Mouse (Mus musculus) midbrain, embryonic 12.5 days (tissue): ENCODE measurements around the gene Hapln1. TPM values are rescaled to one million over a fixed set of nuclear protein-coding genes. Genes with fewer than 3 reads are reported as not detected.

Experiments used
- ATAC-seq: fragments of 200-750 bp; cut with Nextera tagmentation; 2 replicates; pipeline ENCODE4 v1.8.0; 2017; ENCODE audit warnings: low read depth, moderate TSS enrichment, moderate library complexity; ENCODE audit not compliant: low FRiP score
- H3K27ac ChIP-seq: fragments of 300-500 bp; sonication (generic); replicated peaks from 2 replicates; pipeline ENCODE4 v1.5.1; 2016; ENCODE audit warnings: mild to moderate bottlenecking
- H3K27me3 ChIP-seq: fragments of 300-500 bp; sonication (generic); 2 replicates; pipeline ENCODE4 v1.6.1; 2016; ENCODE audit warnings: mild to moderate bottlenecking
- H3K36me3 ChIP-seq: fragments of 300-500 bp; sonication (generic); 2 replicates; pipeline ENCODE4 v1.6.1; 2016
- H3K4me1 ChIP-seq: fragments of 300-500 bp; sonication (generic); 2 replicates; pipeline ENCODE4 v1.6.1; 2016
- H3K4me2 ChIP-seq: fragments of 300-500 bp; sonication (generic); replicated peaks from 2 replicates; pipeline ENCODE4 v1.6.1; 2016; ENCODE audit warnings: mild to moderate bottlenecking, moderate library complexity
- H3K4me3 ChIP-seq: fragments of 300-500 bp; sonication (generic); 2 replicates; pipeline ENCODE4 v1.5.1; 2016; ENCODE audit warnings: mild to moderate bottlenecking
- H3K9ac ChIP-seq: fragments of 300-500 bp; sonication (generic); replicated peaks from 2 replicates; pipeline ENCODE4 v1.6.1; 2016; ENCODE audit warnings: mild to moderate bottlenecking, moderate library complexity
- H3K9me3 ChIP-seq: fragments of 300-500 bp; sonication (generic); 2 replicates; pipeline ENCODE4 v1.6.1; 2016; ENCODE audit warnings: mild to moderate bottlenecking
- WGBS: fragments of 180-500 bp; shearing (Covaris S2); methylation state at CpG from one replicate; pipeline ENCODE4 v1.1.7; 2016; 5-methylcytosine and 5-hydroxymethylcytosine counted together
- polyA plus RNA-seq: library from polyadenylated mRNA; unstranded; fragments of >200 nt; fragmentation: Nextera tagmentation; extraction: Ambion mirVana; gene quantifications from 2 replicates; pipeline ENCODE4 v1.2.1, GENCODE M21; 2016

Hapln1 gene
- polyA plus RNA-seq, 1 experiment from 2014 or later, result 10.8 TPM

DNA sequence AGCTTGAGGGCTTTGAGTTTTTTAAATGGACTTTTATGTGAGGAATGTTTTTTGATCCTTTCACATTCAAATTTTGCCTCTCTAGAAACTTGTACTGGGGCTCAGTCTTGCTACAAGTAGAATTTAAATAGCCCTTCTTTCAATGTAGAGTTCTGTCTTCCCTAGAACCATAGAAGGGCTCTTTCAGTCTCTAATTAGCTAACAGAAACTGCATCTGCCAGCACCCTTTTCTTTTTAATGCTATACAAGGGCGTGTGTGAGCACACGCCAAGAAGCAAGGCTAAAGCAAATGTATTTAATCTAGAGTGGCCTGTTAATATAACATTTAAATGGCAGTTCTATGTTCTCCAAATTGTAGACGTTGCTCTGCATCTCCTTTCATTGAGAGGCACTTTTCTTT is 67.8 kb downstream of the Hapln1 start:
- Histone ChIP-seq H3K4me3 (no peak overlapping the region), H3K9me3 (no peaks in the 10 kb centered on the region), H3K27ac (no peak overlapping the region), H3K4me2 (no peak overlapping the region), H3K9ac (no peak overlapping the region), H3K4me1 (no peaks in the 10 kb centered on the region), H3K27me3 (peaks cover 3% of the 10 kb centered on the region; the same call in 1 of the 2 replicates), H3K36me3 (no peaks in the 10 kb centered on the region)
- 53% methylated on average over 3 of the region's 3 CpGs for WGBS
- no peak for ATAC-seq

DNA sequence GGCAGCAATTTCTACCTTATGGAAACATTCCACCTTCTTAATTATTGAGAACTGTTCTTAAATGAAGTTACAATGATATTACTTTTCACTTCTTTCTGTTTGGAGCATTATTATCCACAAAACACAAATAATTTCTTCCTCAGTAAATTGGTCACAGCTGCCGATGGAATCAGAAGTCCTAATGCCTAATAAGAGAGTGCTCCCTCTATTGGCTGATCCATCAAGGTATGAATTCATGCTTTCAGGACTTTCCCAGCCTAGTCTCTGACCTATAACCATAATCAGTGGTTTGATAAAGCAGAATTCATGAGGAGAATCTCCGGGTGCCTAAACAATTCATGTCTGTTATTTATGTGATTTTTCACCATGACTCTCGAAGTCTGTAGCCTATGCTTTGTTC is 79.5 kb downstream of the Hapln1 start:
- Histone ChIP-seq H3K4me1 (no peaks in the 10 kb centered on the region), H3K9ac (no peak overlapping the region), H3K36me3 (no peaks in the 10 kb centered on the region), H3K4me3 (no peak overlapping the region), H3K27me3 (no peaks in the 10 kb centered on the region), H3K27ac (no peak overlapping the region), H3K9me3 (no peaks in the 10 kb centered on the region), H3K4me2 (no peak overlapping the region)
- WGBS, result 88% methylated on average over 3 of the region's 3 CpGs
- ATAC-seq, result no peak

DNA sequence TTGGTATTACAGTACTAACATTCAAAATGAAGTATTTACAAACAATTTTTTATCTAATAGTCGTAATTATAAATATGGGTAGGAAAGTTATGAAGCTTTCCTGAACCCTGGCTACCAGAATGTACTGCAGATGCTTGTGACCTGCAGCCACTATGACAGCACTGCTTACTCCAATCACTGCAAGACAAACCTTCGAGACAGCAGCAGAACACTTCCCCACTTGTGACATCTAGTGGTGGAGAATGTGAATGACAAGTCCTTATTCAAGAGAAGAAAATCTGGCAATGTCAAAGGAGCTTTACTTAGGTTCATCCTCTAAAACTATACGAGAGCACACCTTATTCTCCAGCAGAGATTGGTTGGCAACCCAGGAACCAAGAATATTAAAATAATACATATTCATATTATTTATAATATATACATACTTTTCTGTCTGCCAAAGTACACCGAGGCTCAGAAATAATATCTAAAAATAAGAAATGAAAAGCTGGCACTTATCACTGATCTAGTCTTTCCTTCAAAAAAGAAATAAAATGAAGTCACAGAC is 94.6 kb downstream of the Hapln1 start:
- Histone ChIP-seq H3K27ac (no peak overlapping the region), H3K9me3 (no peaks in the 10 kb centered on the region), H3K4me3 (no peak overlapping the region), H3K4me1 (no peaks in the 10 kb centered on the region), H3K4me2 (no peak overlapping the region), H3K27me3 (no peaks in the 10 kb centered on the region), H3K9ac (no peak overlapping the region), H3K36me3 (no peaks in the 10 kb centered on the region)
- ATAC-seq, result peak; percentile 82
- 28% methylated on average over 4 of the region's 4 CpGs for WGBS

DNA sequence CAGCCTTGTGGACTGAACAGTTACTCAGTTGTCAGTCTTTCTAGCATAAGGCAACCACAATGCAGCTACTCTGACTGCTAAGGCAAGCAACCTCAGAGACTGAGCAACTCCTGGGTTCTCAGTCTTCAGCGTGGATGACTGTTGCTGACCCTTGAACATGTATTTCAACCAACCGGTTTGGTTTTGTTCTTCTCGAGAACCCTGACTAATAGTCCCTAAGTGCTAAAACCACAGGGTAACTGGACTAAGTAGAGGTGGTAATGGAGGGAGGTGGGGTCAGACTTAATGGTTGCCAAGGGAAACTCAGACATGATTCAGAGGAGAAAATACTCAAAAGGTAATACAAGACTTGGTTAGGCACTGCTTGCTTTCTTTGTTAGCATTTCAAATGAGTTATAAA is 97.4 kb downstream of the Hapln1 start:
- Histone ChIP-seq H3K36me3 (no peaks in the 10 kb centered on the region), H3K9ac (no peak overlapping the region), H3K4me1 (no peaks in the 10 kb centered on the region), H3K4me2 (no peak overlapping the region), H3K27ac (no peak overlapping the region), H3K27me3 (no peaks in the 10 kb centered on the region), H3K4me3 (no peak overlapping the region), H3K9me3 (no peaks in the 10 kb centered on the region)
- ATAC-seq, result no peak
- WGBS, result 81% methylated on average over 3 of the region's 3 CpGs

DNA sequence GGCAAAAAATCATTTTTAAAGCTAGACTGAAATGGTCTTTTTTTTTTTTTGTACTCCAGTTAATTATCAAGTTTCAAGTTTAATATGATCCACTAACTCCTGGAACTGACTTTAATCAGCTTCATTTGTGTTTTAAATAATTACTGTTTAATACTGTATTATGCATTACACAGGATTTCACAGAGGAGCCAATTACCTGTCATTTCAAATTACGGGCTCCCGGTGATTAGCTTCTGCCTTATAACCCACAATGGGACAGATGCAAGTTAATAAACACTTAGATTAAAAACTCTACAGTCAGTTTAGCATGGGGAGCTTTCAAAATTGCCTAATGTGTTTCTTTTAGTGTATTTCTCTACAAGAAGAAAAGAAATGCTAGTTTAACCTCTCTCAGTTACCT is 106.0 kb downstream of the Hapln1 start:
- 94% methylated on average over 2 of the region's 2 CpGs for WGBS
- no peak for ATAC-seq
- no peaks in the 10 kb centered on the region for H3K27me3 ChIP-seq
- H3K9me3 ChIP-seq, result no peaks in the 10 kb centered on the region
- H3K36me3 ChIP-seq, result no peaks in the 10 kb centered on the region
- no peak overlapping the region for H3K27ac ChIP-seq
- no peaks in the 10 kb centered on the region for H3K4me1 ChIP-seq
- no peak overlapping the region for H3K9ac ChIP-seq
- no peak overlapping the region for H3K4me3 ChIP-seq
- H3K4me2 ChIP-seq, result no peak overlapping the region

DNA sequence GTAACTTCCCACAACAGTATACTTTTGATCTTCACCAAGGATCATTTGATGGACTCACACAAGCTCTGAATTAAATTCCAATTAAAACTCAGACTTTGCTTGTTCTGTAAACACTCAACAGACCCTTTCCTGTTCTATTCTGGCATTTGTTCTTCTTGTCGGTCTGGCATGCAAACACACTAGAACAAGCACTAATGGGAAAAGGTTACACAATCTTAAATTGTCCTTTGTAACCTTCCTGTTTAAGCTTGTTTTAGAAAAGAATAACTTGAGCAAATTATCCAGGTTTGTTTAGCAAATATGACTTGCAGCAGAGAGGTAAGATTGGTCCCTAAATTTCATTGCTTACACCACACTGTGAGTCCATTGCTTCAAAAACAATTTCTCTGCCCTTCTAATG is 113.2 kb downstream of the Hapln1 start:
- no peaks in the 10 kb centered on the region for H3K9me3 ChIP-seq
- WGBS, result 64% methylated on average over 1 of the region's 1 CpGs
- H3K9ac ChIP-seq, result no peak overlapping the region
- no peak overlapping the region for H3K27ac ChIP-seq
- H3K4me3 ChIP-seq, result no peak overlapping the region
- ATAC-seq, result no peak
- no peaks in the 10 kb centered on the region for H3K4me1 ChIP-seq
- H3K4me2 ChIP-seq, result no peak overlapping the region
- no peaks in the 10 kb centered on the region for H3K27me3 ChIP-seq
- 0 out of 2 replicates have a peak, but pooled peaks cover 11% of the 10 kb centered on the region for H3K36me3 ChIP-seq

DNA sequence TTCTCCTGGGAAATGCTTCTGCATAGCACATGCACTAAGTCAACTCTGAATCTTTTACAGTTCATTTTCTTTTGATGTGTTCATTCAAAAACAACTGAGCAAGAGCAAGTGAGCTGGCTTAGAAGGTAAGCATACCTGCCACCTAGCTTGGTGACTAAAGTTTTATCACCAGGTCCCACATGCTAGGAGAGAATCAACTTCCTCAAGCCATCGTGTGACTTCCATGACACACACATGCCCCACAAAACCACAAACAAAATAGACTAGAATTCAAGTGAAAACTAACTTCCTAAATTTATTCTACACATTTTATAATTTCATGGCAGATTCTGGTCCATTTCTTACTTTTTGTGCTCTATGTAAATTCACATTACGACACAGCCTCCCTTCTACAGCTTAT is 113.7 kb downstream of the Hapln1 start:
- Histone ChIP-seq H3K9ac (no peak overlapping the region), H3K4me1 (no peaks in the 10 kb centered on the region), H3K36me3 (0 out of 2 replicates have a peak, but pooled peaks cover 11% of the 10 kb centered on the region), H3K27ac (no peak overlapping the region), H3K27me3 (no peaks in the 10 kb centered on the region), H3K9me3 (no peaks in the 10 kb centered on the region), H3K4me2 (no peak overlapping the region), H3K4me3 (no peak overlapping the region)
- ATAC-seq, result no peak
- 95% methylated on average over 2 of the region's 2 CpGs for WGBS

DNA sequence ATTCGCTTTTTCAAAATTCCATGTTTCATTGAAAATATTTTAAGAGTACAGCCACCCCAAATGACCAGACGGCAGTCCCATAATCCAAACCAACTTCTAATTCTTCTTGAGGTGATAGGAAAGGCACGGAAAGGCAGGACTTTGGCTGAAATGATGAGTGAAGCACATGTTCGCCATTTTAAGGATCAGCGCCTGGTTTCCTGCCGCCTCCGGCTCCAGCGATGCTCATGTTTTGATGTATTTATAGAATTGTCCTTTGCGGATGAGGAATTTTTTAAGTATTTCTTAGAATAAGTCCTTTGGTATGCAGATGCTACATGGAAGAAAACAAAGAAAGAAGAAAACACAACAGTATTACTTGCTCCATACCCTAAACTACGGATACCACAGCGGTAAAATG is 117.5 kb downstream of the Hapln1 start:
- no peak for ATAC-seq
- H3K4me1 ChIP-seq, result no peaks in the 10 kb centered on the region
- 96% methylated on average over 11 of the region's 11 CpGs for WGBS
- H3K27me3 ChIP-seq, result no peaks in the 10 kb centered on the region
- no peaks in the 10 kb centered on the region for H3K9me3 ChIP-seq
- H3K4me3 ChIP-seq, result no peak overlapping the region
- no peak overlapping the region for H3K4me2 ChIP-seq
- no peak overlapping the region for H3K27ac ChIP-seq
- 0 out of 2 replicates have a peak, but pooled peaks cover 11% of the 10 kb centered on the region for H3K36me3 ChIP-seq
- no peak overlapping the region for H3K9ac ChIP-seq

Other genes with a start within 250 kb of the Hapln1 start
- 41.6 and 50.4 TPM in 2 replicates for gene Vcan, start 202.7 kb downstream of the Hapln1 start, polyA plus RNA-seq